Mouse (Mus musculus): ENCODE results near the gene Denr. TPM values are rescaled to one million over a fixed set of nuclear protein-coding genes. Genes with fewer than 3 reads are reported as not detected.

Denr gene
- polyA plus RNA-seq, 1 experiment from 2014 or later: 89.2 TPM

- no peak overlapping the region for H3K4me2 ChIP-seq (ENCODE audit: low read length)
- no peaks in the 10 kb centered on the region for H3K27me3 ChIP-seq (ENCODE audit: control insufficient read depth, insufficient read depth, low read length)
- WGBS: 75% methylated on average over 5 of the region's 5 CpGs
- H3K9me3 ChIP-seq (ENCODE audit: control insufficient read depth, low read length): no peaks in the 10 kb centered on the region
- no peak overlapping the region for H3K9ac ChIP-seq (ENCODE audit: low read length)
- H3K27ac ChIP-seq (replicated peaks in 1 of 2; ENCODE audit: control insufficient read depth in 1 of 2, insufficient read depth in 1 of 2, low read depth in 2 of 2, low read length in 2 of 2): no peak overlapping the region
- H3K4me3 ChIP-seq (ENCODE audit: control insufficient read depth in 1 of 2, insufficient read depth in 1 of 2, low read depth in 1 of 2, low read length in 2 of 2): no peak overlapping the region
- H3K36me3 ChIP-seq (ENCODE audit: control insufficient read depth, insufficient read depth, low read length): no peaks in the 10 kb centered on the region
- ATAC-seq (ENCODE audit: insufficient number of reproducible peaks, insufficient read depth, low FRiP score, low read depth): no peak
- H3K4me1 ChIP-seq (ENCODE audit: control insufficient read depth in 2 of 2, insufficient read depth in 2 of 2, low read length in 2 of 2): peaks cover 0 to 3% of the 10 kb centered on the region in 2 experiments; a peak in 1 of 4 replicates
These were observed 16.0 kb upstream of the Denr start for GRCm38 (mm10) chr5:123890987-123891386.

- Histone ChIP-seq H3K4me3 (ENCODE audit: control insufficient read depth in 1 of 2, insufficient read depth in 1 of 2, low read depth in 1 of 2, low read length in 2 of 2) (no peak overlapping the region), H3K4me1 (ENCODE audit: control insufficient read depth in 2 of 2, insufficient read depth in 2 of 2, low read length in 2 of 2) (peaks cover 0 to 3% of the 10 kb centered on the region in 2 experiments; a peak in 1 of 4 replicates), H3K4me2 (ENCODE audit: low read length) (0 out of 2 replicates have a peak overlapping the region, but pooled peaks have one; percentile 3), H3K9me3 (ENCODE audit: control insufficient read depth, low read length) (no peaks in the 10 kb centered on the region), H3K9ac (ENCODE audit: low read length) (no peak overlapping the region), H3K27me3 (ENCODE audit: control insufficient read depth, insufficient read depth, low read length) (no peaks in the 10 kb centered on the region), H3K27ac (replicated peaks in 1 of 2; ENCODE audit: control insufficient read depth in 1 of 2, insufficient read depth in 1 of 2, low read depth in 2 of 2, low read length in 2 of 2) (no peak overlapping the region), H3K36me3 (ENCODE audit: control insufficient read depth, insufficient read depth, low read length) (no peaks in the 10 kb centered on the region)
- WGBS: 38% methylated on average over 6 of the region's 6 CpGs
- ATAC-seq (ENCODE audit: insufficient number of reproducible peaks, insufficient read depth, low FRiP score, low read depth): no peak
These were observed 15.3 kb upstream of the Denr start for GRCm38 (mm10) chr5:123891669-123892068.

- H3K4me2 ChIP-seq (ENCODE audit: low read length): no peak overlapping the region
- ATAC-seq (ENCODE audit: insufficient number of reproducible peaks, insufficient read depth, low FRiP score, low read depth): no peak
- H3K4me1 ChIP-seq (ENCODE audit: control insufficient read depth in 2 of 2, insufficient read depth in 2 of 2, low read length in 2 of 2): peaks cover 0 to 3% of the 10 kb centered on the region in 2 experiments; a peak in 1 of 4 replicates
- no peak overlapping the region for H3K27ac ChIP-seq (replicated peaks in 1 of 2; ENCODE audit: control insufficient read depth in 1 of 2, insufficient read depth in 1 of 2, low read depth in 2 of 2, low read length in 2 of 2)
- no peaks in the 10 kb centered on the region for H3K36me3 ChIP-seq (ENCODE audit: control insufficient read depth, insufficient read depth, low read length)
- no peaks in the 10 kb centered on the region for H3K9me3 ChIP-seq (ENCODE audit: control insufficient read depth, low read length)
- H3K4me3 ChIP-seq (ENCODE audit: control insufficient read depth in 1 of 2, insufficient read depth in 1 of 2, low read depth in 1 of 2, low read length in 2 of 2): no peak overlapping the region
- H3K9ac ChIP-seq (ENCODE audit: low read length): no peak overlapping the region
- H3K27me3 ChIP-seq (ENCODE audit: control insufficient read depth, insufficient read depth, low read length): no peaks in the 10 kb centered on the region
- 83% methylated on average over 5 of the region's 5 CpGs for WGBS
These were observed 13.5 kb upstream of the Denr start for GRCm38 (mm10) chr5:123893520-123893919.

- Histone ChIP-seq H3K4me1 (ENCODE audit: control insufficient read depth in 2 of 2, insufficient read depth in 2 of 2, low read length in 2 of 2) (peaks cover 0 to 3% of the 10 kb centered on the region in 2 experiments; a peak in 1 of 4 replicates), H3K4me3 (ENCODE audit: control insufficient read depth in 1 of 2, insufficient read depth in 1 of 2, low read depth in 1 of 2, low read length in 2 of 2) (no peak overlapping the region), H3K36me3 (ENCODE audit: control insufficient read depth, insufficient read depth, low read length) (no peaks in the 10 kb centered on the region), H3K9ac (ENCODE audit: low read length) (no peak overlapping the region), H3K9me3 (ENCODE audit: control insufficient read depth, low read length) (no peaks in the 10 kb centered on the region), H3K4me2 (ENCODE audit: low read length) (no peak overlapping the region), H3K27ac (replicated peaks in 1 of 2; ENCODE audit: control insufficient read depth in 1 of 2, insufficient read depth in 1 of 2, low read depth in 2 of 2, low read length in 2 of 2) (no peak overlapping the region), H3K27me3 (ENCODE audit: control insufficient read depth, insufficient read depth, low read length) (no peaks in the 10 kb centered on the region)
- WGBS: 80% methylated on average over 11 of the region's 11 CpGs
- no peak for ATAC-seq (ENCODE audit: insufficient number of reproducible peaks, insufficient read depth, low FRiP score, low read depth)
These were observed 10.6 kb upstream of the Denr start for GRCm38 (mm10) chr5:123896395-123896794.

GRCm38 (mm10) chr5:123897352-123897751 is 9.6 kb upstream of the Denr start:
- no peaks in the 10 kb centered on the region for H3K27me3 ChIP-seq (ENCODE audit: control insufficient read depth, insufficient read depth, low read length)
- no peaks in the 10 kb centered on the region for H3K9me3 ChIP-seq (ENCODE audit: control insufficient read depth, low read length)
- 77% methylated on average over 13 of the region's 13 CpGs for WGBS
- H3K9ac ChIP-seq (ENCODE audit: low read length): no peak overlapping the region
- H3K4me1 ChIP-seq (ENCODE audit: control insufficient read depth in 2 of 2, insufficient read depth in 2 of 2, low read length in 2 of 2): no peaks in the 10 kb centered on the region
- ATAC-seq (ENCODE audit: insufficient number of reproducible peaks, insufficient read depth, low FRiP score, low read depth): no peak
- no peak overlapping the region for H3K27ac ChIP-seq (replicated peaks in 1 of 2; ENCODE audit: control insufficient read depth in 1 of 2, insufficient read depth in 1 of 2, low read depth in 2 of 2, low read length in 2 of 2)
- H3K4me2 ChIP-seq (ENCODE audit: low read length): no peak overlapping the region
- no peaks in the 10 kb centered on the region for H3K36me3 ChIP-seq (ENCODE audit: control insufficient read depth, insufficient read depth, low read length)
- H3K4me3 ChIP-seq (ENCODE audit: control insufficient read depth in 1 of 2, insufficient read depth in 1 of 2, low read depth in 1 of 2, low read length in 2 of 2): no peak overlapping the region

- H3K4me1 ChIP-seq (ENCODE audit: control insufficient read depth in 2 of 2, insufficient read depth in 2 of 2, low read length in 2 of 2): peaks cover 7 to 12% of the 10 kb centered on the region in 2 experiments
- H3K27me3 ChIP-seq (ENCODE audit: control insufficient read depth, insufficient read depth, low read length): no peaks in the 10 kb centered on the region
- no peak overlapping the region for H3K9ac ChIP-seq (ENCODE audit: low read length)
- ATAC-seq (ENCODE audit: insufficient number of reproducible peaks, insufficient read depth, low FRiP score, low read depth): no peak
- peaks cover 11% of the 10 kb centered on the region for H3K36me3 ChIP-seq (ENCODE audit: control insufficient read depth, insufficient read depth, low read length)
- no peak overlapping the region for H3K4me2 ChIP-seq (ENCODE audit: low read length)
- no peak overlapping the region for H3K4me3 ChIP-seq (ENCODE audit: control insufficient read depth in 1 of 2, insufficient read depth in 1 of 2, low read depth in 1 of 2, low read length in 2 of 2)
- 60% methylated on average over 11 of the region's 11 CpGs for whole genome bisulfite sequencing
- no peak overlapping the region for H3K27ac ChIP-seq (replicated peaks in 1 of 2; ENCODE audit: control insufficient read depth in 1 of 2, insufficient read depth in 1 of 2, low read depth in 2 of 2, low read length in 2 of 2)
- no peaks in the 10 kb centered on the region for H3K9me3 ChIP-seq (ENCODE audit: control insufficient read depth, low read length)
These were observed 2.8 kb upstream of the Denr start for GRCm38 (mm10) chr5:123904059-123904672.

GRCm38 (mm10) chr5:123906146-123906975 is 614 bp upstream of the Denr start:
- Histone ChIP-seq H3K27ac (replicated peaks in 1 of 2; ENCODE audit: control insufficient read depth in 1 of 2, insufficient read depth in 1 of 2, low read depth in 2 of 2, low read length in 2 of 2) (no peak overlapping the region), H3K27me3 (ENCODE audit: control insufficient read depth, insufficient read depth, low read length) (no peaks in the 10 kb centered on the region), H3K36me3 (ENCODE audit: control insufficient read depth, insufficient read depth, low read length) (peaks cover 32% of the 10 kb centered on the region), H3K4me1 (ENCODE audit: control insufficient read depth in 2 of 2, insufficient read depth in 2 of 2, low read length in 2 of 2) (peaks cover 7 to 12% of the 10 kb centered on the region in 2 experiments), H3K9me3 (ENCODE audit: control insufficient read depth, low read length) (no peaks in the 10 kb centered on the region), H3K4me2 (ENCODE audit: low read length) (peak overlapping the region; percentile 86), H3K9ac (ENCODE audit: low read length) (peak overlapping the region; percentile 14), H3K4me3 (ENCODE audit: control insufficient read depth in 1 of 2, insufficient read depth in 1 of 2, low read depth in 1 of 2, low read length in 2 of 2) (peak overlapping the region; percentile 6 to 91; a peak in 2 of 4 replicates)
- ATAC-seq (ENCODE audit: insufficient number of reproducible peaks, insufficient read depth, low FRiP score, low read depth): no peak
- 73% methylated on average over 17 of the region's 17 CpGs for WGBS
